Mouse (Mus musculus): ENCODE measurements around the gene Dlg2.

DNA sequence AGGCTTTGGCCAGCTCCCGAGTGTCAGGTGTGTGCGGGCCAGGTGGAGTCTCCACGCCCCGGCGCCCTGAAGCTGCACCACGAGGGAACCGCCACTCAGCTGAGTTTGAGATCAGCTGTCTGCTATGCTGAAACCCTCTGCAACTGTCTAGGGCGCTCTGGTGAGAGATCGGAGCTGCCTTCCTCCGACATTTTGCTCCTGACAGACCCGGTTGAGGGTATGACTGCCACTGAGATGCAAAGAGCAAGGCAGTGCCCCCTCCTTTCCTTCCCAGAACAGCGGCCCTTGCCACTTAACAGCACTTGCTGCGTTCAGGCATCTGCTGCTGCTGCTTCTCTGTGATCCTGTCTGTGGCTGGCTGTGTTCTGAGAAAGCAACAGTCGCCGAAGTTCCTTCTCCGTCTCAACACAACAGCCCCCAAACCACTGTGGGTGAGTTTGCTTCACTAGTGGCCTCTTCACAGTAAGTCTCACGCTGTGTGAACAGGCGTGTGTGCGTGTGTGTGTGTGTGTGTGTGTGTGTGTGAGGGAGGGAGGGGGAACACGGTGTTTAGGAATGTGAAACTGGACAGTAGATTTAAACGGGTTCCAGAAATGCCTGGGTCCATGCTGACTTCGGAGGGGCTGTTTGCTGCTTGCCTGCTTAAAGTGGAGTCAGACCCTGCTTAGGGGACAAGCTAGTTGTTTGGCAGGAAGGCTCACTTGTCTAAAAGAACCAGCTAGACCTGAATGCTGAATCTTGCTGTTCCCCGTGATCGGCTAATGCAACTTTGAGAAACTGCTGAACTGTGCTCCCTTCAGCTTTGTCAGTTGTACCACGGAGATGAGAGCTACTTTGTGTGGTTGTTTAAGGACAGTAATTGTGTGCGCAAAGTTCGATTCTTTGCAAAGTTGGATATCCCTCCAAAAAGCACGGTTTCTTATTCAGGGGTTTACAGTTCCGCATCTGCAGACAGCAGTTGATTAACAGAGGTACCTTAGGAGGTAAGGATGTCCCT is 1704.4 kb downstream of the Dlg2 start:
- TF ChIP-seq GATA1 (IDR thresholded peaks at IDR 0.05; ENCODE audit: borderline replicate concordance, low read length) (no peak), TAL1 (conservative IDR thresholded peaks at IDR 0.05; ENCODE audit: low read depth, low read length) (no peak), CTCF (IDR thresholded peaks at IDR 0.05; ENCODE audit: low read depth, low read length) (no peak)

Data from G1E (cell line).